Mouse (Mus musculus): ENCODE results near the gene Gipr.
"Not testable (repeated sequence)": the region's sequence is repeated elsewhere in the genome, so short reads cannot be mapped to it uniquely, and the experiment has no call there.

The Gipr gene

GRCm38 (mm10) chr7:19178035-19178434 lies 12.1 kb upstream of the Gipr start:
- DNase-seq = no peak

- DNase-seq = no peak
Observed at GRCm38 (mm10) chr7:19177216-19177615, 11.3 kb upstream of the Gipr start.

- DNase-seq = no peak
Observed at GRCm38 (mm10) chr7:19176516-19176947, 10.6 kb upstream of the Gipr start.

- no peak for DNase-seq
Observed at GRCm38 (mm10) chr7:19175708-19176515, 10.0 kb upstream of the Gipr start, which contains the start of gene Eml2. Eml2 (plus strand) TSS chr7:19176421.

DNA sequence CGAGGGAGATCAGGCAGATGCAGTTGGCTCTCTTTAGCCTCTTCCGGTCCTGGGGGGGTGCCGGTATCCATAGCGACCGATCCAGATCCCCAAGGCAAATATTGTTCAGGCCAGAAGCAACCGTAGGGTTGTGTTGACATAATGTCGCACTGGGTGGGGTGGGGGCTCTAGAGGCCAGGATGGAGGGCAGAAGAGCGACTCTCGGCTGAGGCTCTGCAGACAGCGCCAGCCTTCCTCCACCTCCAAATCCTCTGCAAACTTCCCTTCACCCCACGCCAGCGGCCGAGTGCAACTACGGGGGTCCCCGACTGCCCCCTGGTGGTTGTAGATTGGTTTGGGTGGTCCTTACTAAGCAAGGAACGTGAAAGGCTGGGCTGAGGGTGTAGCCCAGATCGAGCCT lies 6.9 kb upstream of the Gipr start:
- DNase-seq = peak; percentile 78

DNA sequence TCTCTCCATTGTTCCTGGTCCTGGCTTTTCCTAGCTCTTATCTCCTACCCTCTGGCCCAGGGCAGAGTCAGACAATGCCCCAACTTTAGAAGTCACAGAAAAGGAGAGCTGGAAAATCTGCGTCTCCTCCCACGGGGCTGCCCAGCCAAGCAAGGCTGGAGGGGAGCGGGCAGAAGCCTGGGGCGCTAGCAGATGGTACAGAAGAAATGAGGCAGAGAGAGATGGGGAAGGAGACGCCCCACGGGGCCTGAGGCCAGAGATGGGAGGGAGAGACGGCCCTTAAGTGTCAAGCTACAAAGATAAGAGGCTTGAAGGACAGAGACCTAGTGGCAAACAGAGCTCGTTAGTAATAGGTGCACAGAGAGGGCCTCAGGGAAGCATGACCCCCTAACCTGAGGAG lies 5.9 kb upstream of the Gipr start:
- DNase-seq = no peak

DNA sequence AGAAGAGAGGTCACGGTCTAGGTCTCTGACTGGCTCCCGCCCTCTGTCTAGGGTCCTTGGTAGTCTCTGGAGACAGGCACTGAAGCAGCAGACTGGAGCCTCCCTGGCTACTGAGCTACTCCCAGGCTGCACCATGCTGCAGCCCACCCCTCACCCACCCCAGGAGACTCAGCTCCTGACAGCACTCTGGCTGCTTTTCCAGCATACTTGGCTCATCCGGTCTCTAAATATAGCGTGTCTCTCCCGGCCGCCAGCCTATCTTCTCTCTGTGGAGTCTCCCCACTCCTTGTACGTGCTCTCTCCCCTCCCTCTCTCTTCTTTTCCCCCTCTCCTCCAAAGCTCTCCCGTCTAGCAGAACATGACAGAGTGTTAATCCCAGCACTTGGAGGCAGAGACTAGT lies 4.2 kb upstream of the Gipr start:
- no peak for DNase-seq

- no peak for DNase-seq
Observed at GRCm38 (mm10) chr7:19169506-19169905, 3.6 kb upstream of the Gipr start.

DNA sequence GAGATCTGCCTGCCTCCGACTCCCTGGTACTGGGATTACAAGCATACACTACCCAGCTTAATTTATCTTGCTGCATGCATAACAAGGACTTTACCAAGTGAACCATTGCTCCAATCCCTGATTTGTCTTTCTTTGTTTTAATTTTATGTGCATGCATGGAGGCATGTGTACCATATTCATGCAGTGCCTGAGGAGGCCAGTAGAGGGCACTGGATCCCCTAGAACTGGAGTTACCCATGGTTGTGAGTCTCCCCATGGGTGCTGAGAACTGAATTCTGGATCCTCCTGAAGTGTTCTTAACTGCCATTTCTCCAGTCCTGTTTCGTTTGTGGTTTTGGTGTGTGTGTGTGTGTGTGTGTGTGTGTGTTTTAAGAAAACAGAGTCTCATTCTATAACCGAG lies 1.1 kb upstream of the Gipr start:
- DNase-seq = no peak

- no peak for DNase-seq
Observed at GRCm38 (mm10) chr7:19164978-19165377, 949 bp downstream of the Gipr start.

- peak; percentile 33 for DNase-seq
Observed at GRCm38 (mm10) chr7:19164189-19164588, 1.7 kb downstream of the Gipr start.

DNA sequence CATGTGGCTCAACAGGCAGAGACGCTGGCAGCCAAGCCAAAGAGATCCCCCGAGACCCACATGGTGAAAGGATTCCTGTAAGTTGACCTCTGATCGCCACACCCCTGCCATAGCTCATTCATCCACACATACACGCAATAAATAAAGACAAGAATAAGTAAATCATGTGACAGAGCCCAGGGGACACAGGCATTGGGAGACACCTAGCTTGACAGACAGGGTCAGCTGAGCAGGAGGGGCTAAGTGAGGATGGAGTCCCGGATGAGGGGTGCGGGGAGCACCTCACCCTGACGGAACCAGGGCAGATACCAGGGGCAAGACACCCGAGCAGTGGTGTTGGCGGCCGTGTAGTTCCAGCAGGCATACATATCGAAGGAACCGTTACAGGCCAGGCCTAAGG lies 2.2 kb downstream of the Gipr start:
- DNase-seq = no peak

GRCm38 (mm10) chr7:19162928-19163327 lies 3.0 kb downstream of the Gipr start:
- no peak for DNase-seq

DNA sequence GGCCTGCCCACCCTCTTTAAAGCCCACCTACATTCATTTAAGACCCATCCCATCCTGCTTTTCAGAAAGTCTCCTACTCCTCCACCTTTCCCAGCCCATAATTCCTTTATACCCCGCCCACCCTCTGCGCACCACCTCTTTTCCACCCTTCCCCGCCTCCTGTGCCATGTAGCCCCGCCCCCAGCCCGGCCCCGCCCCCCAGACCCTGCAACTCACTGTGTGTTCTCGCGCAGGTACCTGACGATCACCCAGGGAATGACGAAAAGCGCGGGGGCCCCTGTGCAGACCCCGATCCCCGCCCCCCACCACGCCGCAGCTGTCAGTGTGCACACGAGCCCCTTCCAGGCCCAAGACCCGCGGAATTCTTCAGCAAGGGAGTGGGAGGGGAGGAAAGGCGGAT lies 5.8 kb downstream of the Gipr start:
- peak; percentile 19 for DNase-seq

- DNase-seq = no peak
Observed at GRCm38 (mm10) chr7:19159411-19159810, 6.5 kb downstream of the Gipr start.

DNA sequence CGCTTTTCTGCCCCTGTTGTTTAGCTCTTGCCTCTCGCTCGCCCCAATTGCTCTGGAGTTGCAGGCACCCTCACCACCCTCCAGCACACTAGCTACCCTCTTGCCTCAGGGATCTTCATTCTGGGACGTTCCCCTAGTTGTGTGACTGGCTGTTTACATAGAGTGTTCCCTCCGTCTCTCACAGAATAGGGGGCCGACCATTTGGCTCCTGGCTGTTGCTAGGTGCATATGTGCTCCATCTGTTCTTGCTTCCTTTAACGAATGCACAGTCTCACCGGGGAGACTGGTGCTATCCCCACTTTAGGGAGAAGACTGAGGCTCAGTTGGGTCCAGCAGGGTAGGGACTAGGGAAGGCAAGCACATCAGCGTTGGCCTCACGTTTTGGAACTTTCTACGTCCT lies 7.3 kb downstream of the Gipr start:
- no peak for DNase-seq

- DNase-seq = peak; percentile 93
Observed at GRCm38 (mm10) chr7:19157160-19157800, 8.6 kb downstream of the Gipr start.

DNA sequence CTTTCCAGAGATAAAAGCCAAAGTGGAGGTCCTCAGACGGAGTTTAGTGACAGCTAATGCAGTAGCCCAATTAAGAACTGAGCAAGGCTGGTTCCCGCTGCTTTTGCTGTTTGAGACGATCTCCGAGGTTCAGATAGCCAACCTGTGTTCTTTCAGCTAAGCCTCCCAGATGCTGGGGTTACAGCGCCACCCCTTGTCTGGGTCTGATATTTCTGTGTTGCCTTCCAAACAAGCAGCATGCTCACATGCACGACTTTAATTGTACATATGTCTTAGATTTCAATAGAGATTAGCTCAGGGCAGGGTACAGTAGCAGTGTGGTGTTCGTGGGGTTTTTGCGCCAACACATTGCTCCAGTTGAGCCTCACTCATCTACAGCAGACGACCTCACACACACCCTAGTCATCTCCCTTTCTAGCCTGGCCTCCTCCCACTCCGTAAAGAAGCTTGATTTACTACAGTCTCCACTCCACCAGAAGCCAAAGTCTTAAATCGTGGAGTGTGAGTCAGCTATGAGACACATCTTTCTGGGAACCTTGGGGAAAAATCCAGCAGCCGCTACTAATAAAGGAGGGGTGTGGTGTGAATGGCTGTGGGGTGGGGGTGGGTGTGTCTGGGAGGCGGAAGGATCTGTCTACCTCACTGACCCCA lies 10.0 kb downstream of the Gipr start:
- DNase-seq = no peak

DNA sequence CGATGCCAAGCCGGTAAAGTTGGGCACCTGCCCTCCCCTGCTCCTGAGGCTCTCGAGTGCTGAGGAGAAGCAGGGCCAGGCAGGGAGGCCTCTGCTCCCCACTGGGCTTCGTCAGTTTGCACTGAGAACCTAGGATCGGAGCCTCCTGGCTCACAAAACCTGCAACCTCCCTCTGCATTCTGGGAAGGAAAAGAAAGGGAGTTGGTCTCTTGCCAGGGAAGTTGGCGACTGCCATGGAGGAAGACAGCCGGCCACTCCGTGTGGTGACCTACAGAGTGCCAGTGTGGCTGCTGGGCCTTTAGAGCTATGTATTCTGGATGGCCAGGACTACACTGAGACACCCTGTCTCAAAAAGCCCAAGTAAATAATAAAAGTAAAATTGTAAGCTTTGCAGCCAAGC lies 11.1 kb downstream of the Gipr start:
- no peak for DNase-seq

- DNase-seq = not testable (repeated sequence)
Observed at GRCm38 (mm10) chr7:19151121-19151520, 14.8 kb downstream of the Gipr start.

- peak; percentile 98 for DNase-seq
Observed at GRCm38 (mm10) chr7:19149626-19150025, 16.3 kb downstream of the Gipr start, which contains the start of gene Snrpd2. Snrpd2 (plus strand) TSS chr7:19149722.

GRCm38 (mm10) chr7:19148875-19149541 lies 16.9 kb downstream of the Gipr start, which contains the start of gene Qpctl:
Qpctl (minus strand) TSS chr7:19149291.
- DNase-seq = peak; percentile 98

Data from kidney, adult 18-20 months (tissue).